Comparison of ENCODE assay signal across 8 mouse cellular contexts in genomic region chr4:133087177-133087714, GRCm38 (mm10). TPM values are rescaled to one million over a fixed set of nuclear protein-coding genes. Genes with fewer than 3 reads are reported as not detected.
DNase-seq lines count a peak whose midpoint lies in the region; ATAC-seq lines count a peak whose summit lies in the region.

No protein-coding gene starts in this region.

- peaks cover 76% of the 10 kb centered on the region for H3K4me1 ChIP-seq in heart, embryonic 11.5 days (ENCODE audit: control insufficient read depth, insufficient read depth, low read length)
- peaks cover 82% of the 10 kb centered on the region for H3K4me1 ChIP-seq in stomach, embryonic 16.5 days (ENCODE audit: control insufficient read depth, insufficient read depth, low read length)

- no peaks in the 10 kb centered on the region for H3K9me3 ChIP-seq in heart, embryonic 11.5 days (replicated peaks; ENCODE audit: control insufficient read depth, low read length)
- H3K9me3 ChIP-seq in stomach, embryonic 16.5 days (replicated peaks; ENCODE audit: control insufficient read depth, low read length): no peaks in the 10 kb centered on the region

- H3K36me3 ChIP-seq in heart, embryonic 11.5 days (ENCODE audit: control insufficient read depth, insufficient read depth, low read length): no peaks in the 10 kb centered on the region
- H3K36me3 ChIP-seq in stomach, embryonic 16.5 days (ENCODE audit: control insufficient read depth, insufficient read depth, low read length): no peaks in the 10 kb centered on the region

- WGBS in heart, embryonic 11.5 days (ENCODE audit: insufficient replicate concordance): 78% methylated on average over 6 of the region's 6 CpGs
- WGBS in stomach, embryonic 16.5 days: 73% methylated on average over 6 of the region's 6 CpGs

- H3K9ac ChIP-seq in heart, embryonic 11.5 days (ENCODE audit: low read depth, low read length): peak overlapping the region; percentile 29; the same call in 1 of the 2 replicates
- peak overlapping the region; percentile 54 for H3K9ac ChIP-seq in stomach, embryonic 16.5 days (ENCODE audit: low read length)

- no peak overlapping the region for H3K4me3 ChIP-seq in heart, embryonic 11.5 days (ENCODE audit: low read depth, low read length)
- H3K4me3 ChIP-seq in stomach, embryonic 16.5 days (replicated peaks; ENCODE audit: low read length): no peak overlapping the region

- no peak for ATAC-seq in heart, embryonic 11.5 days (replicated peaks; ENCODE audit: insufficient number of reproducible peaks, low FRiP score, low TSS enrichment)
- no peak for ATAC-seq in stomach, embryonic 16.5 days (ENCODE audit: insufficient read depth, low FRiP score)

- no peak for DNase-seq in heart, postnatal 36 days
- peak; percentile 35 for DNase-seq in lung, postnatal 25 days (ENCODE audit: low spot score)
- DNase-seq in lung, adult 18-20 months: no peak
- DNase-seq in induced T-regulatory cell, adult 2 months (ENCODE audit: low read depth): peak; percentile 55
- DNase-seq in cerebellum, postnatal 36 days: no peak
- DNase-seq in layer of hippocampus, adult 18-20 months (ENCODE audit: low spot score in 2 of 2): no peak

- intact Hi-C loops in heart, postnatal 36 days (cut with DNase I): no loop called here

- peak overlapping the region; percentile 97 for H3K27ac ChIP-seq in heart, embryonic 11.5 days (ENCODE audit: low read depth, low read length)
- peak overlapping the region; percentile 93 for H3K27ac ChIP-seq in stomach, embryonic 16.5 days (ENCODE audit: low read length)

- H3K27me3 ChIP-seq in heart, embryonic 11.5 days (ENCODE audit: control insufficient read depth, insufficient read depth, low read length): peaks cover 3% of the 10 kb centered on the region; the same call in 1 of the 2 replicates
- no peaks in the 10 kb centered on the region for H3K27me3 ChIP-seq in stomach, embryonic 16.5 days (ENCODE audit: control insufficient read depth, insufficient read depth, low read length)

- H3K4me2 ChIP-seq in heart, embryonic 11.5 days: peak overlapping the region; percentile 50
- 0 out of 2 replicates have a peak overlapping the region, but pooled peaks have one; percentile 14 for H3K4me2 ChIP-seq in stomach, embryonic 16.5 days (ENCODE audit: low read depth, low read length)

RNA-seq across cellular contexts. Expression of gene Wasf2, which starts 43.1 kb away (rescaled TPM):
- 37.3 and 55.8 TPM in 2 replicates for polyA plus RNA-seq in heart, embryonic 11.5 days (2014; fragmentation: Nextera tagmentation; extraction: Ambion mirVana)
- total RNA-seq in heart, postnatal 36 days (2021): 10 to 100 TPM; 81.4 to 89.2 TPM
- 84.3 and 98.6 TPM in 2 replicates for polyA plus RNA-seq in stomach, embryonic 16.5 days (2015; fragmentation: Nextera tagmentation; extraction: Ambion mirVana)
- 10 to 100 TPM; 27.4 to 32.6 TPM for total RNA-seq in layer of hippocampus, adult 18-20 months (2021)

Comparison
In these comparisons a context has a peak if more than half of its experiments do, and no peak if none do; other contexts are left out.
1. DNase-seq: peak in lung, postnatal 25 days (single experiment) and induced T-regulatory cell, adult 2 months (single experiment); none in heart, postnatal 36 days (0 of 2), lung, adult 18-20 months (0 of 2), cerebellum, postnatal 36 days (0 of 2) and layer of hippocampus, adult 18-20 months (0 of 2).